Mouse (Mus musculus): Measurements from ENCODE around the gene Gna11.

GRCm38 (mm10) chr10:81583347-81583746 is 38.4 kb upstream of the Gna11 start:
- TF ChIP-seq CTCF (conservative IDR thresholded peaks at IDR 0.05; ENCODE audit: insufficient read depth, insufficient read length, low read depth, low read length) (no peak), POLR2A (IDR thresholded peaks at IDR 0.05; ENCODE audit: low read depth, low read length) (no peak)
